Mouse (Mus musculus) olfactory bulb, adult 2 months (tissue): ENCODE data around the gene Klf2.

Experiments used
- CTCF ChIP-seq: fragments of 200-500 bp; IDR thresholded peaks from 2 replicates; pipeline ENCODE4 v1.5.1; 2012; ENCODE audit warnings: low read depth, mild to moderate bottlenecking, low read length, moderate library complexity; ENCODE audit not compliant: insufficient read depth
- POLR2A ChIP-seq: fragments of 200-500 bp; IDR thresholded peaks from 2 replicates; pipeline ENCODE4 v1.6.1; 2012; ENCODE audit warnings: mild to moderate bottlenecking, low read depth, low read length, moderate library complexity; ENCODE audit not compliant: insufficient read depth

DNA sequence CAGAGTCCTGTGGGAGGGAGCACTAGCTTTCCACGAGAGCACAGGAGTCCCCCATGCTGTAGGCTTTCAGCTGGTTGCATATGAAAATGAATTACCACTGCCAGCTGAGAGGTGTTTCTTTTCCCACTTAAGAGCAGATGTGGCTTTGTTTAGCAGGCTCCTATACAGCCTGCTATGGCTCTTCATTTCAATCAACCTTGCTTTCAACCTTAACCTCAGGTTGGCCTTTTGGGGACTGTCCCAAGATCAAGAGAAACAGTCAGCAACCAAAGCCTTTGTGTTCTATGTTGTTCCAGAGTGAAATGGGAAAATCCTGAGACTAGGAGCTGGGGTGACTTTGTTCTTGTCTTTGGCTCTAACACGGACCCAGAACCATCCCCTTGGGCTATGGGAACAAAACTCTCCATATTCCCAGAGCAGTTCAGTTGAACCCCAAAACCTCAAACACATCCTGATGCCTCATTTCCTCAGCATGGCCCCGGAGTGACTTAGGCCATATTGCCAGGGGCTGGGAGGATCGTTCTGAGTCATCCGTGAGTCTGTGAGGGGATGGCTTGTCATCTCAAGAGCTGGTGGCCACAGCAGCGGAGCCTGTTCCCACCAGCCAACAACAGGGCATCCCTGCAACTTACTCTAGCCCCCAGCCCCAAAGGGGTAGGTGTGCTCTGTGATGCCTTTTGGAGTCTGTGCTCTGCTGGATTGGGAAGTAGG lies 12.1 kb downstream of the Klf2 start:
- TF ChIP-seq CTCF (no peak), POLR2A (no peak)
